Mouse (Mus musculus): ENCODE results near the gene Celf2.
"Not testable (repeated sequence)": the region's sequence is repeated elsewhere in the genome, so short reads cannot be mapped to it uniquely, and the experiment has no call there.

The Celf2 gene

GRCm38 (mm10) chr2:6642222-6642850 is 867.0 kb downstream of the Celf2 start:
- no peak for DNase-seq

- DNase-seq, result no peak
Measured at GRCm38 (mm10) chr2:6639370-6639769, 870.0 kb downstream of the Celf2 start.

- no peak for DNase-seq
Measured at GRCm38 (mm10) chr2:6637147-6637546, 872.2 kb downstream of the Celf2 start.

GRCm38 (mm10) chr2:6634899-6635298 is 874.5 kb downstream of the Celf2 start:
- DNase-seq, result no peak

GRCm38 (mm10) chr2:6633115-6633514 is 876.2 kb downstream of the Celf2 start:
- DNase-seq, result no peak

- DNase-seq, result no peak
Measured at GRCm38 (mm10) chr2:6623802-6624201, 885.6 kb downstream of the Celf2 start.

- DNase-seq, result no peak
Measured at GRCm38 (mm10) chr2:6622082-6622481, 887.3 kb downstream of the Celf2 start.

- no peak for DNase-seq
Measured at GRCm38 (mm10) chr2:6618856-6619255, 890.5 kb downstream of the Celf2 start.

GRCm38 (mm10) chr2:6618450-6618849 is 890.9 kb downstream of the Celf2 start:
- no peak for DNase-seq

- no peak for DNase-seq
Measured at GRCm38 (mm10) chr2:6604347-6604746, 905.0 kb downstream of the Celf2 start.

- no peak for DNase-seq
Measured at GRCm38 (mm10) chr2:6603880-6604279, 905.5 kb downstream of the Celf2 start.

GRCm38 (mm10) chr2:6602163-6602562 is 907.2 kb downstream of the Celf2 start:
- DNase-seq, result no peak

GRCm38 (mm10) chr2:6598879-6599167 is 910.5 kb downstream of the Celf2 start:
- no peak for DNase-seq

- DNase-seq, result no peak
Measured at GRCm38 (mm10) chr2:6598124-6598878, 911.1 kb downstream of the Celf2 start.

- DNase-seq, result no peak
Measured at GRCm38 (mm10) chr2:6594736-6595135, 914.6 kb downstream of the Celf2 start.

GRCm38 (mm10) chr2:6594160-6594559 is 915.2 kb downstream of the Celf2 start:
- DNase-seq, result no peak

GRCm38 (mm10) chr2:6593739-6594138 is 915.6 kb downstream of the Celf2 start:
- peak; percentile 17 for DNase-seq

- no peak for DNase-seq
Measured at GRCm38 (mm10) chr2:6586122-6586681, 923.2 kb downstream of the Celf2 start.

- no peak for DNase-seq
Measured at GRCm38 (mm10) chr2:6585069-6585754, 924.2 kb downstream of the Celf2 start.

- no peak for DNase-seq
Measured at GRCm38 (mm10) chr2:6582711-6583110, 926.7 kb downstream of the Celf2 start.

- DNase-seq, result no peak
Measured at GRCm38 (mm10) chr2:6580066-6580465, 929.3 kb downstream of the Celf2 start.

GRCm38 (mm10) chr2:6575316-6575715 is 934.0 kb downstream of the Celf2 start:
- DNase-seq, result not testable (repeated sequence)

- no peak for DNase-seq
Measured at GRCm38 (mm10) chr2:6573640-6574039, 935.7 kb downstream of the Celf2 start.

GRCm38 (mm10) chr2:6572976-6573375 is 936.4 kb downstream of the Celf2 start:
- no peak for DNase-seq
